Mouse (Mus musculus): Measurements from ENCODE around the gene Slc6a9.

The Slc6a9 gene

DNA sequence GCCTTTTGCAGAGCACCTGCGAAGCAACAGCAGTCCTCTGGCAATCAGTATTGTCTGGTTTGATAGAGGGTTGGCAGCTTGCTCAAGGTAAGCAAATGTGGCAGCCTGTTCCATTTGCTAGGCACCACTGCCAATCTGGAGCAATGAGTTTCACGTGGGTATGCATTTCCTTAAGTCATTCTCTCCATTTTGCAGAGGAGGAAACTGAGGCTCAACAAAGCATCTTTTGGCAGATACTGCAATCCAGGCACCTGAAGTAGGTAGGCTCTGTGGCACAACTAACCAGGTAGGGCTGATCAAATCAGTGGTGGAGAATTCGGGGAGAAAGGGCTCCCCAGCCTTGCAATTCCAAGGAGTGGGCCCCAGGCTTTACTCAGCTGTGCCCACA, at the start of gene Slc6a9:
Slc6a9 (plus strand) TSS at position 50 of the 388 bp plus-strand sequence.
- no peak for DNase-seq (ENCODE audit: low read depth, low spot score)

DNA sequence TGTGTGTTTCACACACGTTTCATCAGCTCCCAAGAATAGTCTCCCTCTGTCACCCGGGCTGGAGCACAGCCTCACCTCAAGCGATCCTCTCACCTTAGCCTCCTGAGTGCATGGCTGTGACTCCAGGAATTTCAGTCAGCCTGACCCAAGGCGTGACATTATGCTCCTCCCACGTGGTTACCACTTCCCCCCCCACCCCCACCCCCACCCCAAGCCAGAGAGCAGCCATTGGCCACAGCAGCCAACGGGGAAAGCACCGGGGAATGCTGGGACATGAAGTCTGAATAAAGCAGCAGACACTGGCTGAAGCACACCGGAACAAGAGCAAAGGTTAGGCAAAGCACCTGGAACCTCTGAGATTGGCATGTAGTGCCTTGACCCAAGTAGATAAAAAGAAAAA, 47.3 kb upstream of the Slc6a9 start:
- DNase-seq (ENCODE audit: low read depth, low spot score): peak; percentile 73

DNA sequence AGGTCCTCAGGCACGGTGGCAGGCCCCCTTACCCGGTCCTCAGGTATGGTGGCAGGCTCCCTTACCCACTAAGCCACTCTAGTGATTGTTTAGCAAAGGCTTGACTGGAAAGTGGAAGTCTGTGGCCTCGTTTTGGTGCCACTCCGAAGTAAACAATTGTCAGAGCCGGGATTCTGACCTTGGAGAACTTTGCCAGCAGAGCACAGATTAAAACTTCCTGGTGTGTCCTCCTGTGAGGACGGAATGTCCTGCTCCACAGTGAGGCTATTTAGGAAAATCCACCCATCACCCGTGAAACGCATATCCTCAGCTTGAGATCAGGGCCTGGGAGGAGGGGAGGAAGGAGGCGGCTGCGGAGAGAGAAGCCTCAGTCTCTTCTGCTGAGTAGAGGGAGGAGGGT, 46.0 kb upstream of the Slc6a9 start:
- DNase-seq (ENCODE audit: low read depth, low spot score): no peak

DNA sequence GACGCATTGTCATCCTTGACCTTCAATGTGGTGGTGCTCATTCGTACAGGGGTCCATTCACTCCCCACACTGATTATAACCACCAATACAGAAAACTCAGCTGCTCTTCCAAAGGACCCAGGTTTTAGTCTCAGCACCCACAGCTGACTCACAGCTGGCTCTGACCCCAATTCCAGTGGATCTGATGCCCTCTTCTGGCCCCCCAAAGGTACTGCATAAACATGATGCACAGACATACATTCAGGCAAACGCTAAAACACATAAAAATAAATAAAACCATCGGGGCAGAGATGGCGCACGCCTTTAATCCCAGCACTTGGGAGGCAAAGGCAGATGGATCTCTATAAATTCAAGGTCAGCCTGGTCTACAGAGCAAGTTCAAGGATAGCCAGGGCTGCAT, 34.4 kb upstream of the Slc6a9 start:
- DNase-seq (ENCODE audit: low read depth, low spot score): no peak

DNA sequence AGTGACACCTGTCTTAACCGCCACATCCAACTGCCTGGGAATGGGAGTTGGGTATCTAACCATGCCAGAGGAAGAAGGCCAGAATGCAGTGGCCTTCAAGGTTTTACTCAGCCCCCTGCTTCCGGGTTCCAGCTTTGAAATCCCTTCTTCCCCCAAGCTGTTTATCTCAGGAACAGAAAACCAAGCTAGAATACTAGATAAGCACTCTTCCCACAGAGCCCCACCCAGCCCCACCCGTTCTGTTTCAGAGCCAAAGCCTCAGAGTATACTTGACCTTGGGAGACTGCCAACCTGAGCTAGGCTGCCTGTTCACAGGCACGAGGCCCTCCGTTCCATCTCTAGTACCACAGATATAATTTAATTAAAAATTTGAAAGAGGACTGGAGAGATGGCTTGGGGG, 27.3 kb upstream of the Slc6a9 start:
- no peak for DNase-seq (ENCODE audit: low read depth, low spot score)

DNA sequence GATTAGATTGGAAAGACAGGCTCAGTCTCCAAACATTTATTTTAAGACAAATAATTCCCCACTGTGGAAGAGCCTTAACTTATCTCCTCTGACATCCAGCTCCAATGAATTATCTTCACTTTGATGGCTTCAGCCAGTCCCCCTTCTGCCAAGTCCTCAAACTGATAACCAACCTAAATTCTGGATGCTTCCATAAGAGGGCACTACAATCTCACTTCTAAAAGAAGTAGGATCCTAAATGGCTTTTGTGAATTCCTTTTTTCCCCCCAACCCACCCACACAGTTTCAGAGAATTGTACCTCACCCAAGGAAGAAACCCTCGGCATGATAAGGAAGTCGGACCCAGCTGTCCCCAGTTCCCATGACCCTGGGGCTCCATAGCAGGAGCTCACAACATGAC, 23.4 kb upstream of the Slc6a9 start:
- no peak for DNase-seq (ENCODE audit: low read depth, low spot score)

DNA sequence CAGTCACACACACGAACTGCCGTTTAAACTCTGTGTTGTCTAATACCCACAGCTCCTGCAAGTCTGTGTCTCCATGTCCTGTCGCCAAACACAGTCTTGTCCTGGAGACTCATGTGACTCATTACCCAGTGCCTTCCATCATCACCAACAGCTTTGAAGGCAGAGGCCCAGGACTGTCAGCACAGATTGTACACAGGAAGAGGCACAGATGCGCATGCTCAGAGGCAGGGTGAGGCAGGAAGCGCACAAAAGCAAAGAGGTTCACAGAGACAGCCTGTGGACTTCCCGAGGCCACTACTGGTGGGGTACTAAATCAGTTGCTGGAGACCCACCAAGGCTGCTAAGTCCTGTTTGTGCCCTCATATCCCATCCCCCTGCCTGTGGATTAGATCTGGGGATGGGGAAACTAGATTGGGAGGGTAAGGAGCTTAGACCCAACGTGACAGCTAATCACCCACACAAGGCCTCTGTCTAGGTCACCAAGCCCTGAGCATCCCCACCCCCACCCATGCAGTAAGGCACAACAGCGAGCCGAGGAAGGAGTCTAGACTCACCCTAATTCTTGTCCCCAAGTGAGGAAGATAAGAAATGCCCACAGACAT, 20.6 kb upstream of the Slc6a9 start:
- peak; percentile 30 for DNase-seq (ENCODE audit: low read depth, low spot score)

DNA sequence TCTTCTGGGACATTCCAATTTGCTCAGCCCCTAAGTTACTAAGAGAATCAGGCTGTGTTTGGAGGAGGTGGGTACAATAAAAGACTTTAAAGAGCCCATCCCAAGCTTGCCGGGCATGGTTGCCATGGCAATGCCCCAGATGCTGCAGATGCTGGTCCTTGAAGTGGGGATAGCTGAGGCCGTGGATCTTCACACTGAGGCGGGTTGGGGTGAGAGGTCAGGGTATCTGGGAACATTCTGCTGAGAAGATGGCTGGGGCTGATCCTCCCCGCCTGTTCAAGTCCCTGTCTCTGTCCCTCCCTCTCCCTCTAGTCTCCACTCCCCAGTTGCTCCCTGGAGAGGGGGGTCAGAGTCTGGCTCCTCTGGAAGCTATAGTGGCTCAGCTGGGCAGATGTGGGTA, 20.0 kb upstream of the Slc6a9 start:
- no peak for DNase-seq (ENCODE audit: low read depth, low spot score)

DNA sequence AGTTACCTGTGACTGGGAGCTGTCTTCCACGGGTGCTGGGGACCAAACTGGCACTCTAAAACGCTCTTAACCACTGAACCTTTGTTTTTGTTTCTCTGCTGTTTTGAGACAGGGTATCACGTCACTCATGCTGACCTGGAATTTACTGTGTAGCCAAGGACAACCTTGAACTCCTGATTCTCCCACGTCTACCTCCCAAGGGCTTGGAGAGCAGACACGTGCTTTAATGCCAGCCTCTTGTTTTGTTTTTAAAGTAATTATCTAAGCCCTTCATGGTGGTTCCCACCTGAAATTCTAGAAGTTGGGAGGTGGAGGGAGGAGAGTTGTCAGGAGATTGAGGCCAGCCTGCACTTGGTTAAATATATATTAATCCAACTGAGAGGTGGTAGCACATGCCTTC, 17.5 kb upstream of the Slc6a9 start:
- no peak for DNase-seq (ENCODE audit: low read depth, low spot score)

DNA sequence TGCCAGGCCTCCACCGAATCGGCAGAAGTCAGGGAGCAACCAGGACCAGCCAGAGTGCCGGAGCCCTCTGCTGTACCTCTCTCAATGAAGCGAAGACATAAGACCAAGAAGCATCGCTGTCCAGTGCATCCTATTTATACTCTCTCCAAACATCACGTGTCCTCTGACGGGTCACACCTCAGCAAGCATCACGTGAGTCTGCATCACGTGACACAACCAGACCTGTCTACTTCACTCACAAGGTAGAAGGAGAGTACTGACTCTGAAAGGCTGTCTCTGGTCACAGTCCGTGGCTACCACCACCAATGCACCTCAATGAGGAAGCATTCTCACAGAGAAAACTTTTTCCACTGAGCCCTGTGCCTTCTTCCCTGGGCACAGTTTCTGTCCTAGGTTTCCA, 16.3 kb upstream of the Slc6a9 start:
- no peak for DNase-seq (ENCODE audit: low read depth, low spot score)

DNA sequence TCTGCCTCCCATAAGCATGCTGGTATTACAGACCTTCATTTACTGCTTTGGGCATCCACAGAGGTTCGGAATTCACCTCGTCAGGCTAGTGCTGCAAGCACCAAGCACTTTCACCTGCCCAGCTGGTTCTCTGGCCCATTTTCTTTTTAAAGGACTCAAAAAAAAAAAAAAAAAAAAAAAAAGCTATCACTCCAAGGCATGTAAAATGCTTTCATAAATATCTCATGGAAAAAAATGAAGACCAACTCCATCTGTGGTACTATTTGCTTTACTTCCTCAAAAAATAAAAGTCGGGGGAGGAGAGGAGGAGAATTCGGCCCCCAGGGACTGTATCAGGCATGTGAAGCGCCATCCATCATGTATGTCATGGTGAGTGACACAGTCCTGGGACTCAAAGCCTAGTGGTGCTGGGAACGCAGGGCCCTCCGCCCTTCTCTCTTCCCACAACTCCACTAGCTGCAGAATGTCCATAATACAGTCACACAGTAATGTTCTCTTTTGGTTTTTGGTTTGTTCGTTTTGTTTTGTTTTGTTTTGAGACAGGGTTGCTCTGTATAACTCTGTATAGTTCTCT, 5.6 kb upstream of the Slc6a9 start:
- no peak for DNase-seq (ENCODE audit: low read depth, low spot score)

DNA sequence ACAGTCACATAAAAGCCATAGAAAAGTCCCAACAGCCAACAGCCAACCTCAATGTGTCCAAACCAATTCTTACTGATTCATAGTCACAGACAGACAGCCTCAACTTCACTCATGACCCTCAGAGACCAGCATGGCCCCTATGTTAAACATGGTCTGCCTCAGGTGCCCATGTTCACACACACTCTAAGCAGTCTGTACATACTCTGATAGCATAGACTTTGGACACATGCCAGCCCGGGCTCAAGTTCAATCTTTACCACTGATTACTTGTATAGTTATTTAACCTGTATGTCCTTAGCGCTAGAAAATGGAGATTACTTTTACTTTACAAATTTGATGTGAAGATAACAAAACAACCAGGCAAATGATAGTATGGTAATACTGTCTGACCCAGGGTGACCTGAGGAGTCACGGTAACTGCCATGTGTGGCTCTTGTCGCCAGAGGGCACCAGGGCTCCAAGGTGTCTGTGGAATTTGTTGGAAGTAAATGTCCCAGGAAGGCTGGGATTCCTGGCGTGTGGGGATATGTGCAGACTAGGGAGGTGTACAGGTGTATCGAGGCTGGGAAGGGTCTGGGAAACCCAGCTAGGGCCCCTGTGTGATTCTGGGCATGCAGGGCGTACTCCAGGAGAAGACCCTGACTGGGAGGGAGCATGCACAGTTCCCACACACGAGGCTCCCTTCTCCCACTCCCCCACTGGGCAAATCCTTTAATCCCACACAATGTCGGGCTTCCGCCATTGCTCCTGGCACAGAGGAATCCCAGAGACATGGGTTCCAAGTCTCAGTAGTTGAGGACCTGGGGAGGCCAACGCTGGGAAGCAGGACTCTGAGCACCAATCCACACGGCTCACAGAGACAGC, 4.8 kb upstream of the Slc6a9 start:
- peak; percentile 76 for DNase-seq (ENCODE audit: low read depth, low spot score)

DNA sequence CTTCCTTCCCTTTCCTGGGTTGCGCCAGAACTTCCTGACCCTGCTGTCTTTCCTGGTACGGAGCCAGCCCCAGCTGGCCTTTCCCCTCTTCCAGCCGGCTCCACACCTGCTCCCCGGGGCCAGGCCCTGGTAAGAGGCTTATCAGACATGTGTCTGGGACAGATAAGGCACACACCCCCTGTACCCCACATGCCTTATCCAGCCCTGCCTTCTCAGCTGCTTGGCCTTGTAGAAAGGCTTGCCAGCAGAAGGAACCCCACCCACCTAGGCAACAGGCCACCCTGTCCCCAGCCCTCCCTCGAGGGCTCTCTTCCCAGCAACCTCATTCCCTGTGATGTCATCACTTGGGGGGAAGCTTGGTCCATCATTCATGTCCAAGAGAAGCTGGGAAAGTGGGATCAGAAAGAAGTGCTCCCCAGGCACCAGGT, 4.2 kb upstream of the Slc6a9 start:
- DNase-seq (ENCODE audit: low read depth, low spot score): no peak

DNA sequence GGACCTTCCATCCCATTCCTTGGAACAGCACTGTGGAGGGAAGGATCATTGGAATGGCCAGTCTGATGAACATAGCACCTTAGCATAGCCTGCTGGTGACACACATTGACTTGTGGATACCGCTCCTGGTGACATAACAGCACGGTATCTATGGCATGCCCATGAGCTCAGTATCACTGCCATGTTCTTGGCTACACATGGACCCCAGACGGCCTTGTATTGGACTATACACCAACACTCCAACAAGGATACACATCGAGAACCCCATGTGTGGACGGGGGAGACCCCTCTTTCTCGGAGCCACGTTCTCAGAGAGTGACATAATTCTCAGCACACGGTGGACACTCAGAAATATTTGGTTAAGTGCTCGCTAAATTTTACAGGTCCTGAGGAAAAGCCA, 3.5 kb upstream of the Slc6a9 start:
- no peak for DNase-seq (ENCODE audit: low read depth, low spot score)

DNA sequence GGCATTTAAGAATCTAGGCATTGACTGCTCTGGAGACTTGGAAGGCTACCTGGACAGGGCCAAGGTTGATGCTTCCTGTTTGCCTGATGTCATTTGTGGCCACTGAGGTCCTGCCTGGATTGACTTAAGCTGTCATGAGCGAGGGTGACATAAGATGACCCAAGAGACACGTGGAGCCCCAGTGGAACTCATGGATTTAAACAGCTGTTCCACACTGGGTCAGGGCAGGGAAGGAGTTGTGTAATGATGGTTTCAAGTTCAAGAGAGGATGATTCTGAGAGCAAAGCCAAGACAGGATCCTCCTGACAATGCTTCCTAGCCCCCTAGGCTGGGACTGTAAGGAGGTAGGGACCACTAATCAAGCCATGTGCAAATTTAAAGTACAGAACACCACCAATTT, 2.8 kb upstream of the Slc6a9 start:
- DNase-seq (ENCODE audit: low read depth, low spot score): no peak

DNA sequence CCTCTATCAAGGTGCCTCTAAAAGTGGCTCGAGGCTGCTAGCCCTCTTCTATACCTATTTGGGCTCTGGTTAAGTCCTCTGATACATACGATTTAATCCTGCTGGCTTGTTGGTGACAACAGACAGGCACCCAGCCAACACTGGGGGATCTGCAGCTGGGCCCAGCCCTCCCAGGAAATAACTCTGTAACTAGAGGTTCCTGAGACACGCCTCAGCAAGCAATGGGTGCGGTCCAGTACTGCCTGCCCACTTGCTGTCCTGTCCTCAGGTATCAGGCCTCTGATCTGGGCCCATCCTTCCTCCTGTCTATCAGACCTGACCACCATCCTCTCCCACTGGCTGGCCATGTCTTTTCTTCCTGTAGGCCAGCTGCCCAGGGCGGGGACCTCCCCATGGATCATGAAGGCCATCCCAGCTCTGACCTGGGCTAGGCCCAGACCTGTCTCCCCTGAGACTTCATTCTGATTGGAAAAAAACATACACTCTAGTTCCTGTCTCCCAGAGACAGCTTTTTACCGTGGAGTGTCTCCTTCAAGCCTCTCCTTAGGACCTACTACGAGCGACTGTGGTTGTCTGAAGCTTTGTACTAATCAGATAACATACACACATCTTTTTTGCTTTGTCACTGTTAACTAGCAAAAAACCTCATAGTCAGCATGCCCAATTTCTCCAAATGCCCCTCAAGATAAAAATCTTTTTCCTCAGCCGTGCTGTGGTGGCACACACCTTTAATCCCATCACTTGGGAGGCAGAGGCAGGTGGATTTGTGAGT, 2.2 kb upstream of the Slc6a9 start:
- DNase-seq (ENCODE audit: low read depth, low spot score): no peak

DNA sequence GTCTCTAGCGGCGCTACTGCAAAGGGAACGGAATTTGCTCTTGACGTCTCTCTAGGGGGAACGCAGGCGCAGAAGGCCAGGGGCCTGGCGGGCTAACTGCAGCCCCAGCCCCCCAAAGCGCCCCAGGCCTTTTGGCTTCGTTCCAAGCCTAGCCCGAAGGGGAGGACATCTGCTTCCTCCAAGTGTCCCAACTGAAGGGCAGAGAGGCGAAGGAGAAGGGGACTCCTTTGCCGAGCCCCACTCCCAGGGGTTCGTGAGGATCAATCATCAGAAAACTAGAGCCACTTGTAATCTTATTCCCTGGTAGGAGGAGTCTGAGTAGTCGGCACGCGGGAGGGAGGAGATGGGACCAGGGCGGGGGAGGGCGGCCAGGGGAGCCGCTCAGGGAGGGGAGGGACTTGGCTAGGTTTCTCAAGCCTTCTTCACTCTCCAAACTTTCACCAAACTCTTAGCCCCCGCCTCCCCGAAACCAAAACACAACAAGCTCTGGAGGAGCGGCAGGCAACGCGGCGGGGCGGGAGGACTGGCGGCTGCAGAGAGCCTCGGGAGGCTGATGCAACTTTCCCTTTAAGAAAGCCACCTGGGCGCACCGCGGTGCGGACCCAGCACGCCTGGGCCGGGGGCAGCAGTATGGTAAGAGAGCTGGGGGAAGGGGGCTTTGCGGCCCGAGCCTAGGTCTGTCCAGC, 682 bp downstream of the Slc6a9 start:
- peak; percentile 81 for DNase-seq (ENCODE audit: low read depth, low spot score)

DNA sequence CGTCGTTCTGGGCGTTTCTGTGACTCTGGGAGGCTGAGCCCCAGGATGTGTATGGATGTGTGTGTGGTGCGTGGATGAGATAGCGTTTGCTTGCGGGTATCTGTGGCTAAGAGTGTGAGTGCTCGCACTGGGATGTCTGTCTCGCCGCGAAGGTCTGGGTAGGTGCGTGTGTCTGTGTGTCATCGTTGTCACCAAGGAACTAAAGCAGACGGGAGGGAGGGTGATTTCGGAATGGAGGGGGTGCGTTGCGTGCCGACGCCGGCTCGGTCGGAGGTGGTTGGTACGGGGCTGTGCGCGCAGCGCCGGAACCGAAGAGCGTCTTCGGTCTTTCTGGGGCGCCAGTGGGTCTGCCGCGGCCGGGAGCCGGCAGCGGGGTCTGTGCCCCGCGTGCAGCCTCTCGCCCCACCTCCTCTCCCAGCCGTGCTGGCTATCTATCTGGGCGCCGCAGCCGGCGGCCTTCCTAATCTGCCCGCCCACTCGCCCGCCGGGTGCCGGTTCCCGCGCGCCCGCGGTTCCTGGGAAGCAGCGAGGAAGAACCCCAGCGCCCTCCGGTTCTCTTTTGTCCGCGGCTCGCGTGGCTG, 1.3 kb downstream of the Slc6a9 start:
- peak; percentile 32 for DNase-seq (ENCODE audit: low read depth, low spot score)

DNA sequence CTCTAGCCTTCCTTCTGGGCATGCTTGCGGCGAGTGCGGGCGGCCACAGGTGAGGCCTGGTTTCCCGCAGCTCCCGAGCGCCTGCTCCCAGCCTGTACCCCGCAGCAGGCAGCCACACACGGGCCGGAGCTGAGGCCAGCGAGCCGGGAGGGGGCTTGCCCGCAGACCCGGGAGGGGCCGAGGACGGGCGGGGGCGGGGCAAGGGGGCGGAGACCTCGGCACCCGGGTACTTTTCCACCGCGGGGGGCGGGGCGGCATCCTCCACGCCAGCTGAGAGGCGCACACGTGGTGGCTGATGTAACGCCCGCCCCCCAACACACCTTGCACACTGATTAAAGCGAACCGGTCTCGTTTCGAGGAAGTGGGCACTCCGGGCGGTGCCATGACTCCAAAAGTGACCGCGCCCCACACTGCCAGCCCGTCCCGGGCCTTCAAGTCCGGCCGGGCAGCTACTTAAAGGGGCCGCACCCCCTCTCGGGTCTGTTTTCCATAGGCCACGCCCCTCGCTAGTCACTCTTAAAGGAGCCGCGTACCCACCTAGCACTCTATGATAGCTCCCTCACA, 2.0 kb downstream of the Slc6a9 start:
- peak; percentile 88 for DNase-seq (ENCODE audit: low read depth, low spot score)

DNA sequence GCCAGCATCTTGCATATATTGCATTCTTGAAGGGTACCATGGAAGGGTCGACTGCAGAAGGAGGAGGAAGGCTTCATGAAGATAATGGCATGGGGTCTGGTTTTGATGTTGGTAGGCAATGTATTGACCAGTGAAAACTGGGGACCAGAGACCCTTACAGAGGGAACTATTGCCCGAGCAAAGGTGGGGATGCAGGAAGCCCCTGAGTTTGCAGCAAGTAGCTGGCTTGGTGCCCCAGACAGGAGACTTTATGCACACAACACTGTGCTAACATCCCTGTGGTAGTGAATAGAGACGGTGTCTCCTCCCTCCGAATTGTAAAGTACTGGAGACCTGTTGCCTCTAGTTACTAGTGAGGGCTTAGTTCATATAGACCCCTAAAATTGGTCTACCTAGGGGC, 3.0 kb downstream of the Slc6a9 start:
- no peak for DNase-seq (ENCODE audit: low read depth, low spot score)

DNA sequence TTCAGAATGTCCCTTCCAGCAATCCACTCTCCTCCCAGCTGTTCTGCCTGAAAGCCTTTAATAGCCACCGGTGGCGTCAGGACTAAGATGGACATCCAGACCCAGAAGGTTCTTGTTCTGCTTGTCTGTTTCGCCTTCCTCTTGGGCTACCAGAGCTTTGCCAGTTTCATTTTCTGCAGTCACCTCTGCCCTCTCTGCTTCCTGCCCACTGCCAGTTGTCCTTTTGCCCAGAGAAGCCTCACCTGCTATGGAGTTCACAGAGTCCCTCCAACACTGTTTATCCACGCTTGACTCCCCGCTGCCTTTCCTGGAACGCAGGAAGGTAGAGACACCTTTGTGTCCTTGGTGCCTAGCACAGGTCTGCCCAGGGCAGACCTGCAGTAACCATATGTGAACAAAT, 5.1 kb downstream of the Slc6a9 start:
- DNase-seq (ENCODE audit: low read depth, low spot score): no peak

Measured in ES-CJ7 (cell line).